Comparison of ENCODE assay signal across 21 mouse cellular contexts in the genomic region with DNA sequence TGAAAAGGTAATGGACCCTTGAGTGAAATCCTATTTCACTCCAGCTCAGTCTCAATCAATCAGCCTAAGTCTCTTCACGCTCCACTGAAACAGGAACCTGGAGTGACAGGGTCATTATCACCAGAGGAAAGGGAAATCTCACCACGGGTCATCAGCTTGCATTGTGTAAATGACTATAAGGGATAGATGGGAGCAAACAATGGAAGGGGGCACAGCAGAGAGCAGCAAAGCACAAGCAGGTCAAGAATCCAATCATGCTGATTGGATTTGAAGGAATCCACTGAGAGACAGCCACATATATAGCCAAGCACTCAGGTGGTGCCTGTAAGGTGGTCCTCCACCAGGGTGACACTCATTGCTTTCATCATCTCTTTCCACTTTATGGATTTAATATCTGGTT. TPM values are rescaled to one million over a fixed set of nuclear protein-coding genes. Genes with fewer than 3 reads are reported as not detected.
DNase-seq lines count a peak whose midpoint lies in the region; ATAC-seq lines count a peak whose summit lies in the region.
"Had no signal": no experiment of that assay in that cellular context is flagged by ENCODE, and none has a peak within 500 bp of the region (broad histone marks: within the 10 kb centered on the region; RNA-seq: fewer than 3 reads in every experiment).

No protein-coding gene starts in this region.

- peaks cover 28% of the 10 kb centered on the region for H3K4me1 ChIP-seq in midbrain, embryonic 12.5 days
- no peaks in the 10 kb centered on the region for H3K4me1 ChIP-seq in midbrain, embryonic 16.5 days (ENCODE audit: control insufficient read depth, insufficient read depth, low read length)
- no peaks in the 10 kb centered on the region for H3K4me1 ChIP-seq in embryonic facial prominence, embryonic 14.5 days (ENCODE audit: control insufficient read depth, insufficient read depth, low read length)
- H3K4me1 ChIP-seq: stomach, embryonic 15.5 days had no signal

- H3K9me3 ChIP-seq in midbrain, embryonic 12.5 days, result no peaks in the 10 kb centered on the region
- H3K9me3 ChIP-seq in midbrain, embryonic 16.5 days (replicated peaks; ENCODE audit: control insufficient read depth, low read length, poor library complexity, severe bottlenecking), result no peaks in the 10 kb centered on the region
- H3K9me3 ChIP-seq in embryonic facial prominence, embryonic 14.5 days (ENCODE audit: control insufficient read depth, low read length), result no peaks in the 10 kb centered on the region
- H3K9me3 ChIP-seq: limb, embryonic 10.5 days; stomach, embryonic 15.5 days had no signal

- 10% methylated on average over 2 of the region's 2 CpGs for WGBS in midbrain, embryonic 12.5 days
- 6% methylated on average over 2 of the region's 2 CpGs for WGBS in midbrain, embryonic 16.5 days
- WGBS in embryonic facial prominence, embryonic 14.5 days, result 36% methylated on average over 2 of the region's 2 CpGs

- no peak overlapping the region for H3K4me3 ChIP-seq in midbrain, embryonic 12.5 days
- H3K4me3 ChIP-seq in midbrain, embryonic 16.5 days (ENCODE audit: low read depth, low read length), result no peak overlapping the region
- no peak overlapping the region for H3K4me3 ChIP-seq in embryonic facial prominence, embryonic 14.5 days (ENCODE audit: low read depth, low read length)
- H3K4me3 ChIP-seq: limb, embryonic 10.5 days; stomach, embryonic 15.5 days had no signal

- peak; percentile 46; the same call in 1 of the 2 replicates for ATAC-seq in midbrain, embryonic 12.5 days (ENCODE audit: low FRiP score, low read depth)
- ATAC-seq in midbrain, embryonic 16.5 days, result no peak
- ATAC-seq in embryonic facial prominence, embryonic 14.5 days (ENCODE audit: low read depth), result peak; percentile 44; the same call in 1 of the 2 replicates
- ATAC-seq: intestine, postnatal 0 days had no signal

- H3K9ac ChIP-seq in midbrain, embryonic 12.5 days (replicated peaks), result no peak overlapping the region
- no peak overlapping the region for H3K9ac ChIP-seq in midbrain, embryonic 16.5 days (ENCODE audit: low read depth, low read length)
- H3K9ac ChIP-seq in embryonic facial prominence, embryonic 14.5 days (ENCODE audit: low read depth, low read length), result no peak overlapping the region
- H3K9ac ChIP-seq: lung, embryonic 14.5 days; stomach, embryonic 15.5 days had no signal

- no peak overlapping the region for H3K4me2 ChIP-seq in midbrain, embryonic 12.5 days (replicated peaks)
- H3K4me2 ChIP-seq in midbrain, embryonic 16.5 days (ENCODE audit: low read length), result no peak overlapping the region
- no peak overlapping the region for H3K4me2 ChIP-seq in embryonic facial prominence, embryonic 14.5 days (ENCODE audit: low read depth, low read length)
- H3K4me2 ChIP-seq: heart, embryonic 11.5 days; liver, embryonic 11.5 days; lung, embryonic 14.5 days; stomach, embryonic 15.5 days had no signal

- peak overlapping the region; percentile 42 for H3K27ac ChIP-seq in midbrain, embryonic 12.5 days (replicated peaks)
- no peak overlapping the region for H3K27ac ChIP-seq in midbrain, embryonic 16.5 days (ENCODE audit: low read length)
- H3K27ac ChIP-seq in embryonic facial prominence, embryonic 14.5 days (replicated peaks; ENCODE audit: low read depth, low read length), result no peak overlapping the region
- H3K27ac ChIP-seq: limb, embryonic 10.5 days; stomach, embryonic 15.5 days had no signal

- peaks cover 4% of the 10 kb centered on the region; the same call in 1 of the 2 replicates for H3K27me3 ChIP-seq in midbrain, embryonic 12.5 days
- no peaks in the 10 kb centered on the region for H3K27me3 ChIP-seq in midbrain, embryonic 16.5 days (ENCODE audit: control insufficient read depth, insufficient read depth, low read depth, low read length)
- H3K27me3 ChIP-seq in embryonic facial prominence, embryonic 14.5 days (replicated peaks; ENCODE audit: control insufficient read depth, insufficient read depth, low read length), result no peaks in the 10 kb centered on the region
- H3K27me3 ChIP-seq: stomach, embryonic 15.5 days had no signal

- H3K36me3 ChIP-seq in midbrain, embryonic 12.5 days, result no peaks in the 10 kb centered on the region
- H3K36me3 ChIP-seq in midbrain, embryonic 16.5 days (ENCODE audit: control insufficient read depth, insufficient read depth, low read length), result no peaks in the 10 kb centered on the region
- no peaks in the 10 kb centered on the region for H3K36me3 ChIP-seq in embryonic facial prominence, embryonic 14.5 days (ENCODE audit: control insufficient read depth, insufficient read depth, low read length)
- H3K36me3 ChIP-seq: limb, embryonic 10.5 days; stomach, embryonic 15.5 days had no signal

- intact Hi-C loops in heart, postnatal 14 days (cut with DNase I), result no loop called here
- intact Hi-C loops in gastrocnemius, postnatal 36 days (cut with DNase I), result no loop called here

- DNase-seq in heart, adult 11 months, result peak; percentile 56
- DNase-seq in heart, postnatal 14 days, result no peak
- DNase-seq in embryonic facial prominence, embryonic 14.5 days (ENCODE audit: low spot score), result peak; percentile 49
- peak; percentile 92 for DNase-seq in retina, postnatal 1 day
- no peak for DNase-seq in gastrocnemius, postnatal 36 days
- DNase-seq: adrenal gland, postnatal 10 days; B cell, adult 2 months; cerebellum, adult 11-12 months; gastrocnemius, postnatal 14 days; lung, embryonic 14.5 days; lung, postnatal 4 days; right cerebral cortex, adult 18-20 months; spleen, adult 18-20 months; thymus, adult 2 months had no signal

RNA-seq across cellular contexts. Expression of a gene that starts 18.6 kb away (rescaled TPM):
- total RNA-seq in heart, postnatal 14 days (2021), result 10 to 100 TPM; 17.8 to 18.1 TPM
- 63.9 and 65.2 TPM in 2 replicates for polyA plus RNA-seq in midbrain, embryonic 12.5 days (2016; fragmentation: Nextera tagmentation; extraction: Ambion mirVana)
- polyA plus RNA-seq in midbrain, embryonic 16.5 days (2015; fragmentation: Nextera tagmentation; extraction: Ambion mirVana), result 51.4 and 55.6 TPM in 2 replicates
- 36.1 and 38.9 TPM in 2 replicates for polyA plus RNA-seq in embryonic facial prominence, embryonic 14.5 days (2014; fragmentation: Nextera tagmentation; extraction: Ambion mirVana)
- total RNA-seq in gastrocnemius, postnatal 36 days (2021), result 10 to 100 TPM; 11.5 to 16.0 TPM

RNA-seq across cellular contexts. Expression of a gene that starts 49.7 kb away (rescaled TPM):
- total RNA-seq in heart, postnatal 14 days (2021), result 10 to 100 TPM; 54.2 to 55.8 TPM
- 64.0 and 69.1 TPM in 2 replicates for polyA plus RNA-seq in midbrain, embryonic 12.5 days (2016; fragmentation: Nextera tagmentation; extraction: Ambion mirVana)
- polyA plus RNA-seq in midbrain, embryonic 16.5 days (2015; fragmentation: Nextera tagmentation; extraction: Ambion mirVana), result 45.4 and 46.5 TPM in 2 replicates
- 81.5 and 89.9 TPM in 2 replicates for polyA plus RNA-seq in embryonic facial prominence, embryonic 14.5 days (2014; fragmentation: Nextera tagmentation; extraction: Ambion mirVana)
- 10 to 100 TPM; 20.4 to 25.6 TPM for total RNA-seq in gastrocnemius, postnatal 36 days (2021)

Comparison
In these comparisons a context has a peak if more than half of its experiments do, and no peak if none do; other contexts are left out.
1. DNase-seq: peak in heart, adult 11 months (single experiment), embryonic facial prominence, embryonic 14.5 days (single experiment) and retina, postnatal 1 day (single experiment); none in heart, postnatal 14 days (0 of 2) and gastrocnemius, postnatal 36 days (0 of 2).